Mouse (Mus musculus) lung, embryonic 16.5 days (tissue): ENCODE data around the gene Fbxo42. TPM values are rescaled to one million over a fixed set of nuclear protein-coding genes. Genes with fewer than 3 reads are reported as not detected.

ENCODE experiments used
- ATAC-seq: fragments of 200-750 bp; cut with Nextera tagmentation; 2 replicates; pipeline ENCODE4 v1.8.0; 2017; ENCODE audit warnings: low read depth, mild to moderate bottlenecking, moderate library complexity
- H3K27ac ChIP-seq: fragments of 300-500 bp; sonication (generic); 2 replicates; pipeline ENCODE4 v1.5.1; 2014; ENCODE audit warnings: mild to moderate bottlenecking, control low read depth, low read length
- H3K27me3 ChIP-seq: fragments of 300-500 bp; sonication (generic); 2 replicates; pipeline ENCODE4 v1.6.1; 2014; ENCODE audit warnings: low read depth, low read length, mixed read lengths; ENCODE audit not compliant: control insufficient read depth, insufficient read depth
- H3K36me3 ChIP-seq: fragments of 300-500 bp; sonication (generic); 2 replicates; pipeline ENCODE4 v1.6.1; 2014; ENCODE audit warnings: low read length; ENCODE audit not compliant: control insufficient read depth, insufficient read depth
- H3K4me1 ChIP-seq: fragments of 300-500 bp; sonication (generic); replicated peaks from 2 replicates; pipeline ENCODE4 v1.6.1; 2014; ENCODE audit warnings: low read length, mixed read lengths; ENCODE audit not compliant: control insufficient read depth, insufficient read depth
- H3K4me2 ChIP-seq: fragments of 300-500 bp; sonication (generic); 2 replicates; pipeline ENCODE4 v1.6.1; 2014; ENCODE audit warnings: low read depth, low read length, control low read depth
- H3K4me3 ChIP-seq: fragments of 300-500 bp; sonication (generic); 2 replicates; pipeline ENCODE4 v1.5.1; 2014; ENCODE audit warnings: mild to moderate bottlenecking, low read length, control low read depth
- H3K9ac ChIP-seq: fragments of 300-500 bp; sonication (generic); 2 replicates; pipeline ENCODE4 v1.6.1; 2014; ENCODE audit warnings: low read length, control low read depth
- H3K9me3 ChIP-seq: fragments of 300-500 bp; sonication (generic); 2 replicates; pipeline ENCODE4 v1.6.1; 2016; ENCODE audit warnings: low read length; ENCODE audit not compliant: control insufficient read depth
- WGBS: fragments of 180-500 bp; shearing (Covaris S2); extraction: QIAGEN DNeasy Blood & Tissue Kit; methylation state at CpG from one replicate; pipeline ENCODE4 v1.1.7; 2014; 5-methylcytosine and 5-hydroxymethylcytosine counted together
- polyA plus RNA-seq: library from polyadenylated mRNA; unstranded; fragments of >200 nt; fragmentation: Nextera tagmentation; extraction: Ambion mirVana; gene quantifications from 2 replicates; pipeline ENCODE4 v1.2.1, GENCODE M21; 2015

Fbxo42 gene
- polyA plus RNA-seq, 1 experiment from 2014 or later: 21.1 TPM

DNA sequence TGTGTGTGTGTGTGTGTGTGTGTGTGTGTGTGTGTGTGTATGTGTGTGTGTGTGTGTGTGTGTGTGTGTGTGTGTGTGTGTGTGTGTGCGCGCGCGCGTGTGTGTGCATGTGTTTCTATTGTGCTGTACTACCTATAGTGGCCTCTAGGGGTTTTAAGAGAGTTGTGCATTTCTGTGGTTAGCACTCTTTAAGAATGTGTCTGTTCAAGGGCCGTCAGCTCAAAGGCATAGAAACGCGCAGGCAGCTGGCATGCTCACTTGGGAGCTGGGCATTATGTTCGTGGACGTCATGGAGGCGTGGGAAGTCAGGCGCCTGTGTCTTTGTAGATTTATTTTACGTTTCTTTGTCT, 49.9 kb downstream of the Fbxo42 start:
- Histone ChIP-seq H3K4me3 (no peak overlapping the region), H3K36me3 (peaks cover 47% of the 10 kb centered on the region), H3K9me3 (0 out of 2 replicates have a peak, but pooled peaks cover 2% of the 10 kb centered on the region), H3K4me2 (no peak overlapping the region), H3K27ac (no peak overlapping the region), H3K27me3 (no peaks in the 10 kb centered on the region), H3K9ac (no peak overlapping the region), H3K4me1 (no peaks in the 10 kb centered on the region)
- no peak for ATAC-seq
- 96% methylated on average over 13 of the region's 13 CpGs for WGBS

DNA sequence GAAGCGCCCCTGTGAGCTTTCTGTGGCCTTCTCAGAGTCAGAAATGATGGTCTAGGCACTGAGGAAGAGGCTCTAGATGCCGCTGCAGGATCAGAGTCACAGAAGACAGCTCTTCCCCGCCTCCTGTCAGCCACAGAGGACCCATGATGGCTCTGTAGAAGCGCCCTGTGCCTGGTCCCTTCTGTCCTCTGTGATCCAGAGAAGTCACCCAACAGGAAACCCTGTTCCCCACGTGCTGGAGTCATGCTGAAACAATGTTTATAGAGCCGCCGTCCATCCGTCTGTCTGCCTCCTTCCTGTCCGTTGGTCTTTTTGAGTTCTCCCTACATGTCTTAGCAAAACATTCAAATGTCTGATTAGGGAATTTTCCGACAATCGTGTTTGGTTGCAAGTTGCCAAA, 53.2 kb downstream of the Fbxo42 start:
- no peak overlapping the region for H3K4me2 ChIP-seq
- no peaks in the 10 kb centered on the region for H3K4me1 ChIP-seq
- 0 out of 2 replicates have a peak, but pooled peaks cover 2% of the 10 kb centered on the region for H3K9me3 ChIP-seq
- H3K36me3 ChIP-seq: peaks cover 40% of the 10 kb centered on the region
- no peak overlapping the region for H3K27ac ChIP-seq
- no peaks in the 10 kb centered on the region for H3K27me3 ChIP-seq
- ATAC-seq: no peak
- H3K4me3 ChIP-seq: no peak overlapping the region
- no peak overlapping the region for H3K9ac ChIP-seq
- WGBS: 54% methylated on average over 11 of the region's 11 CpGs

DNA sequence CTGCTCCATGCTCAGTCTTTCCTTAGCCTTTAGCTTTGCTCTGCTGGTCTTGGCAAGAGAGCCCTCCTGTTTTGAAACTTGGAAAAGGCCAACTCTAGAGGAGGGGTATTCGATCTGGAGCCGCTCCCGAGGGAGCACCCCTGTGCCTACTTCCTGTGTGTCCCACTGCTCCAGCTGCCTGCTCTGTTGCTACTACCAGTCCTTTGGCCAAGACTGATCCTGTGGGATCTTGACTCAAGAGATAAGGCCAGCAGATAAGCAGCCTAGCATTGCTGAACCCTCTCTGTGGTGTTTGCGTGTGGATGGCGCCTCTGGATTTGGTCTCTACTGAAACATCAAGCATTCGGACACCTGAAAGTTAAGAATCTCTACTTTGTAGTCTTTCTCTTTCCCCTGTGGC, 54.5 kb downstream of the Fbxo42 start:
- 80% methylated on average over 6 of the region's 6 CpGs for WGBS
- Histone ChIP-seq H3K27ac (no peak overlapping the region), H3K27me3 (no peaks in the 10 kb centered on the region), H3K9ac (no peak overlapping the region), H3K4me1 (no peaks in the 10 kb centered on the region), H3K4me2 (no peak overlapping the region), H3K9me3 (0 out of 2 replicates have a peak, but pooled peaks cover 2% of the 10 kb centered on the region), H3K36me3 (peaks cover 30% of the 10 kb centered on the region), H3K4me3 (no peak overlapping the region)
- ATAC-seq: no peak

DNA sequence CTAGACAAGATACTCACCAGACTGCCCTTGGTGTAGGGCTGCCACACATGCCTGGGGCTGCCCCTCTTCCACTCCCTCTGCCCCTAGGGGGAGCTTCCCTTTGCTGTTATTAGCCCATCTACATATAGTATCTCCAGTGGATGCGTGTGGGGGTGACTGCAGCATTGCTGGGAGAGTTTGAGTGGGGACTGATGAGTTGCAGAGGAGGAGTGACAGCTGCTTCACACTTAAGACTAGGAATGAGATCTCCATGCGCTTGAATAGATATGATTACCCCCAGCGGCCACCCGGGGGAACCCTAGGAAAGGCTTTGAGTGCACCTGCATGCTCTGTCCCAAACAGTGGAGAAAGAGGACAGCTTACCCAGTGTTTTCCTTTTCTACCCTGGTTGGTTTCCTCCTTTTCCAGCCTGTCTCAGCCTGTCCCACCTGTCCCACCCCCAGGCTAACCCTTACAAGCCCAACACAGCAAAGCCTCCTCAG, 56.9 kb downstream of the Fbxo42 start:
- H3K27ac ChIP-seq: no peak overlapping the region
- H3K27me3 ChIP-seq: no peaks in the 10 kb centered on the region
- H3K4me3 ChIP-seq: no peak overlapping the region
- H3K4me2 ChIP-seq: no peak overlapping the region
- H3K4me1 ChIP-seq: no peaks in the 10 kb centered on the region
- peak; percentile 54 for ATAC-seq
- 56% methylated on average over 4 of the region's 4 CpGs for WGBS
- H3K36me3 ChIP-seq: peaks cover 14% of the 10 kb centered on the region
- no peak overlapping the region for H3K9ac ChIP-seq
- H3K9me3 ChIP-seq: no peaks in the 10 kb centered on the region

DNA sequence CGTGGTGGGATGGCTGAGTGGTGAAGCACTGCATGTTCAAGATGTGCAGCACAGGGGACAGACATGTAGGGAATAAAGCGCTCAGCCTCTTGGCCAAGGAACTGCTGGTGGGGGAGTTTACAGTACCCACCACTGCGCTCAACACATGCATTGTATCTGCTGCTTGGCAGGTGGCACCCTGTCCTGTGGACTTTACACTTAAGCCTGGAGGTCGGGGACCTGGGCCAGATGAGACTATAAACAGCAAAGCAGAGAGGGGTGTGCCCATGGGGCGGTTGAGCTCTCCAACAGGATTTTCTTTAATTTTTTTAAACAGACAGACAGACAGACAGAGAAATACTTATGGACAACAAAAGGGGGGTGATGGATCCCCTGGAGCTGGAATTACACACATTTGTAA, 59.4 kb downstream of the Fbxo42 start:
- no peak for ATAC-seq
- WGBS: 83% methylated on average over 5 of the region's 5 CpGs

DNA sequence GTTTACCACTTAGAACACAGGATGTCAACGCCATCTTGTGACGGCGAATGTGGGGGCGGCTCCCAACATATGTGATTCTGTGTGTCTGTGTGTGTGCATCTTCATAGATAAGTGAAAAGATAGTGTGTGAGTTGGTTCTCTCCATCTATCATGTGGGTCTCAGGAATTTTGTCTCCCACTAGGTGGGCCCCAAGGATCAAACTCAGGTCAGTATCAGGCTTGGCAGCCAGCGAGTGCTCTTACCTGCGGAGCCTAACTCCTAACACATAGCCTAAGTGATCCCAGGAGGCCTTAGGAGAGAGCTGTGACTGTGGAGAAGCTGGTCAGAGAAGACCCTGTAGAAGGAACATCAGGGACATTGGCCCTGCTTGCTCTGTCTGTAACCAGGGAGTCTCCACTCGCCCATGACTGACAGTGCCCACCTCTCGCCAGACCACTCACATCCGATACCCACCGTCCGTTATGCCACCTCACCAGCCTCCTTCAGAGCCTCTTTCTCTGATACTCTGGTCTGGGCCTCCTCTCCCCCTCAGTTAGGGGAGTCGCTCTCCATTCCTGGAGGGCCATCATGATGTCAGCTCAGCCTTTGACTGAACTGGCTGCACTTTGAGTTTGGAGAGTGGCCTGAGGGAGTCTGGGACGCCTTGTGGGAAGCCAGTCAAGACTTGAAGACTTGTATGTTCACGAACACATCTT, 63.0 kb downstream of the Fbxo42 start:
- Histone ChIP-seq H3K27me3 (no peaks in the 10 kb centered on the region), H3K36me3 (no peaks in the 10 kb centered on the region), H3K27ac (peak overlapping the region; percentile 78), H3K9ac (peak overlapping the region; percentile 62), H3K4me3 (peak overlapping the region; percentile 43), H3K4me1 (peaks cover 11% of the 10 kb centered on the region), H3K9me3 (no peaks in the 10 kb centered on the region), H3K4me2 (peak overlapping the region; percentile 43)
- ATAC-seq: peak; percentile 7; the same call in 1 of the 2 replicates
- 65% methylated on average over 14 of the region's 14 CpGs for WGBS

More for the DNA sequence above, 59.4 kb downstream of the Fbxo42 start:
- Histone ChIP-seq H3K27ac (no peak overlapping the region), H3K36me3 (peaks cover 6% of the 10 kb centered on the region; the same call in 1 of the 2 replicates), H3K4me2 (no peak overlapping the region), H3K4me3 (no peak overlapping the region), H3K9ac (no peak overlapping the region), H3K27me3 (no peaks in the 10 kb centered on the region), H3K4me1 (no peaks in the 10 kb centered on the region), H3K9me3 (no peaks in the 10 kb centered on the region)

DNA sequence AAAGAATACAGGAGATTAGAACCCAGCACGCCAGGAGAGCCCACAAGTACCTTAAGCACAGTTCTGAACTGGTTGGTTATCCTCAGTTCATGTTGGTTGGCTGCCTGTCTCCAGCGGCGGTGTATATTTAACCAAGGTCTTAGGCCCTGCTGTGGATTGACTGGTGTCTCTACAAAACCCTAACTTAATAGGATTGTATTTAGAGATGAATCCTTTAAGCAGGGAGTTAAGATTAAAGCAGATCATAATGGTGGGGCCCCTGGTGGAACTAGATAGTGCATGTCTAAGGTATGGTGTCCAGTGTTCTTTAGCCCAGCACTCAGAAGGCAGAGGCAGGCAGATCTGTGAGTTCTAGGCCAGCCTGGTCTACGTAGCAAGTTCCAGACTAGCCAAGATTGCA, 63.9 kb downstream of the Fbxo42 start:
- H3K27me3 ChIP-seq: no peaks in the 10 kb centered on the region
- H3K9me3 ChIP-seq: no peaks in the 10 kb centered on the region
- H3K9ac ChIP-seq: no peak overlapping the region
- H3K27ac ChIP-seq: no peak overlapping the region
- no peaks in the 10 kb centered on the region for H3K36me3 ChIP-seq
- 89% methylated on average over 4 of the region's 4 CpGs for WGBS
- ATAC-seq: no peak
- H3K4me3 ChIP-seq: no peak overlapping the region
- peaks cover 11% of the 10 kb centered on the region for H3K4me1 ChIP-seq
- H3K4me2 ChIP-seq: no peak overlapping the region

DNA sequence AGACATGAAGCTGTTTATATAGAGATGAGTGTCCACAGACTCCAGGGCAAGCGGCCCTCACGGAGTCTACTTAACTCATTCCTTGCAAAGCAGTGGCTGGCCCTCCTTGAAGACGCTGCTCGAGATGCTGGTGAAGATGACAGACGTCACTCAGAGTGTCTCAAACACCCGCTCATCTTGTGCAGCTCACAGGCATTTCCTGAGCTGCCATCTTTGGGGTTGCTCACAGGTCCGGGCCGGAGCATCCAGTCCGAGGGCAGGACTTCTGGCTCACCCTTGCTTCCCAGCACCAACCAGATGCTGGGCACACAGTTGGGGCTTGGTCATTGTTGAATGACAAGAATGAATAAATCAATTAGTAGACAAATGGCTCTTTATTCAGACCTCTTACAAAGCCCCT, 65.2 kb downstream of the Fbxo42 start:
- ATAC-seq: 0 out of 2 replicates have a peak, but pooled peaks have one; percentile 11
- Histone ChIP-seq H3K36me3 (no peaks in the 10 kb centered on the region), H3K4me3 (no peak overlapping the region), H3K4me2 (no peak overlapping the region), H3K9ac (no peak overlapping the region), H3K9me3 (no peaks in the 10 kb centered on the region), H3K27me3 (no peaks in the 10 kb centered on the region), H3K27ac (0 out of 2 replicates have a peak overlapping the region, but pooled peaks have one; percentile 4), H3K4me1 (peaks cover 11% of the 10 kb centered on the region)
- 70% methylated on average over 9 of the region's 9 CpGs for WGBS

DNA sequence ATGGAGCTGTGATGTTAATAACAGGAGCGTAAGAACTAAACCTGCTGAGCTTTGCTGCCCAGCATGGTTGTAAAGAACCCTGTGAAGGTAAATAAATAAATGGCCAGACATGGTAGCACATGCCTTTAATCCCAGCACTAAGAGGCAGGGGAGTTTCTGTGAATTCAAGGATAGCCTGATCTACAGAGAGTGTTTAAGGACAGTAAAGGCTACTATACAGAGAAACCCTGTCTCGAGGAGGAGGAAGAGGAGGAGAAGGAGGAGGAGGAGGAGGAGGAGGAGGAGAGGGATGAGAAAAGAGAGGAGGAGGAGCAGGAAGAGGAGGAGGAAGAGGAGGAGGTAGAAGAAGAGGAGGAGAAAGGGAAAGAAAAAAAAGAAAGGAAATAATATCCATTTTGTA, 65.6 kb downstream of the Fbxo42 start:
- Histone ChIP-seq H3K36me3 (no peaks in the 10 kb centered on the region), H3K27me3 (no peaks in the 10 kb centered on the region), H3K27ac (0 out of 2 replicates have a peak overlapping the region, but pooled peaks have one; percentile 4), H3K4me2 (peak overlapping the region; percentile 95), H3K9ac (peak overlapping the region; percentile 77; the same call in 1 of the 2 replicates), H3K4me1 (peaks cover 11% of the 10 kb centered on the region), H3K9me3 (no peaks in the 10 kb centered on the region), H3K4me3 (peak overlapping the region; percentile 70)
- WGBS: 38% methylated on average over 2 of the region's 2 CpGs
- peak; percentile 29; the same call in 1 of the 2 replicates for ATAC-seq
